Mouse (Mus musculus) brain, embryonic 14.5 days (tissue): ENCODE measurements around the gene Celsr2. TPM values are rescaled to one million over a fixed set of nuclear protein-coding genes. Genes with fewer than 3 reads are reported as not detected.

Source experiments
- DNase-seq: peaks from one replicate; pipeline ENCODE4 v3.0.0-alpha.2; 2011; ENCODE audit warnings: low read depth
- CTCF ChIP-seq: fragments of 200-500 bp; IDR thresholded peaks from 2 replicates; pipeline ENCODE4 v1.5.1; 2012; ENCODE audit warnings: inconsistent platforms, mild to moderate bottlenecking, moderate library complexity, borderline replicate concordance; ENCODE audit not compliant: insufficient read depth, insufficient read length; ENCODE audit errors: extremely low read depth
- POLR2A ChIP-seq: fragments of 200-500 bp; IDR thresholded peaks from 2 replicates; pipeline ENCODE4 v1.6.1; 2012; ENCODE audit warnings: mild to moderate bottlenecking, inconsistent platforms, borderline replicate concordance; ENCODE audit not compliant: poor library complexity, insufficient read depth, insufficient read length, severe bottlenecking; ENCODE audit errors: extremely low read depth
- polyA plus RNA-seq: library from polyadenylated mRNA; depleted of rRNA; stranded (reverse); fragments of >200 nt; gene quantifications from 2 replicates; pipeline ENCODE4 v1.2.3, GENCODE M21; 2012; rRNA removed

Celsr2 gene
- 64.9 and 101 TPM in 2 replicates for polyA plus RNA-seq

- DNase-seq, result peak; percentile 68
These were observed at the start of gene Celsr2 for GRCm38 (mm10) chr3:108414857-108415830. Celsr2 (minus strand) TSS chr3:108415552.

GRCm38 (mm10) chr3:108458866-108459265 is 43.5 kb upstream of the Celsr2 start:
- peak; percentile 29 for DNase-seq

More at GRCm38 (mm10) chr3:108414857-108415830, at the start of gene Celsr2:
- TF ChIP-seq POLR2A (no peak), CTCF (no peak)

GRCm38 (mm10) chr3:108458380-108458779 is 43.0 kb upstream of the Celsr2 start:
- DNase-seq, result no peak
- no peak for TF ChIP-seq CTCF
- TF ChIP-seq POLR2A, result no peak

More at GRCm38 (mm10) chr3:108458866-108459265, 43.5 kb upstream of the Celsr2 start:
- TF ChIP-seq CTCF, result no peak
- no peak for TF ChIP-seq POLR2A

DNA sequence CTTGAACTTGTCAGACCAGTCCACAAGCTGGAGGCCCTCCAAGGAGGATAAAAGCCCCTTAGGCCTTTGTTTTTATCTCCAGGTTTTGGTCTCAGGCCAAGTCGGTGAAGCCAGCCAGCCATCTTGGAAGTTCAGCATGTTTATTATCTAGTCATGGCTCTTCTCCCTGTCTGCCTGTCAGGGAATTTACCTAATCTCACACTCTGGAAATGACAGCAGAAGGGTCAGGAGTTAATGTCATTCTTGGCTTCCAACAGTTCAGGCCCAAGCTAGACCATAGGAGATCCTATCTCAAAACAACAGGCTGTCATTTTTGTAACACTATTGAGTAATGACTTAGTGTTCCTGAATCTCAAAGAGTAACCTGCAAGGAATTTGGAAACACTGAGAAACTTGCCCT is 38.8 kb upstream of the Celsr2 start:
- TF ChIP-seq POLR2A (no peak), CTCF (no peak)
- DNase-seq, result no peak

DNA sequence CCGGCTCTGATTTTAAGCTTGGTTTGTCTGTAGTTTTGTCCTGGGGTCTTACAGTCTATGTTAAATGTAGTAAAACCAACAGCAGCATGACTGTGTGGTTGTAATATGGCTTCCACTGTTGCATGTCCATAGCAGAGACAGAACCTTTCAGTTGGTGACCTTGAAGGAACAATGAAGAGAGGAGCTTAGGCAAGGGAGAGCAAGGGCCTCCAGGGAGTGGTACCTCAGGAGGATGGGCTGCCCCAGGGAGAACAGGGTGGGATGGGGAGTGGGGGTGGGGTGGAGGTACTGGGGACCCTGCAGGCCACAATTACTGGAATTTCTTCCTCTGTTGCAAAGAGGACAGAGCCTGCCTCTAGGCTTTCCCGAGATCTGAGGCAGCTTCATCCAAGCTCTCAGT is 36.6 kb upstream of the Celsr2 start:
- TF ChIP-seq CTCF (no peak), POLR2A (no peak)
- no peak for DNase-seq

- no peak for DNase-seq
- TF ChIP-seq CTCF (no peak), POLR2A (no peak)
These were observed 30.0 kb upstream of the Celsr2 start for GRCm38 (mm10) chr3:108445366-108445705.

GRCm38 (mm10) chr3:108444698-108445365 is 29.5 kb upstream of the Celsr2 start, which contains the start of gene Sars:
Sars (minus strand) TSS chr3:108445209.
- peak; percentile 96 for DNase-seq
- TF ChIP-seq CTCF (0 out of 2 replicates have a peak, but pooled peaks have one; percentile 6), POLR2A (peak; percentile 63; the same call in 1 of the 2 replicates)

GRCm38 (mm10) chr3:108444029-108444428 is 28.7 kb upstream of the Celsr2 start:
- no peak for TF ChIP-seq CTCF
- TF ChIP-seq POLR2A, result no peak
- DNase-seq, result peak; percentile 56

- TF ChIP-seq POLR2A (no peak), CTCF (peak; percentile 44; the same call in 1 of the 2 replicates)
- peak; percentile 52 for DNase-seq
These were observed 21.0 kb upstream of the Celsr2 start for GRCm38 (mm10) chr3:108436380-108436714.

- no peak for TF ChIP-seq CTCF
- no peak for TF ChIP-seq POLR2A
- DNase-seq, result no peak
These were observed 20.5 kb upstream of the Celsr2 start for GRCm38 (mm10) chr3:108435701-108436379.
